Mouse (Mus musculus) ES-E14 (cell line): Measurements from ENCODE around the gene Sorcs1.

Experiments used
- CHD2 ChIP-seq: IDR thresholded peaks from 2 replicates; pipeline ENCODE4 v1.6.1; 2014; ENCODE audit warnings: mild to moderate bottlenecking, low read depth, low read length, inconsistent platforms
- HCFC1 ChIP-seq: IDR thresholded peaks from 2 replicates; pipeline ENCODE4 v1.6.1; 2012; ENCODE audit warnings: low read length, inconsistent platforms, borderline replicate concordance; ENCODE audit not compliant: insufficient read depth

DNA sequence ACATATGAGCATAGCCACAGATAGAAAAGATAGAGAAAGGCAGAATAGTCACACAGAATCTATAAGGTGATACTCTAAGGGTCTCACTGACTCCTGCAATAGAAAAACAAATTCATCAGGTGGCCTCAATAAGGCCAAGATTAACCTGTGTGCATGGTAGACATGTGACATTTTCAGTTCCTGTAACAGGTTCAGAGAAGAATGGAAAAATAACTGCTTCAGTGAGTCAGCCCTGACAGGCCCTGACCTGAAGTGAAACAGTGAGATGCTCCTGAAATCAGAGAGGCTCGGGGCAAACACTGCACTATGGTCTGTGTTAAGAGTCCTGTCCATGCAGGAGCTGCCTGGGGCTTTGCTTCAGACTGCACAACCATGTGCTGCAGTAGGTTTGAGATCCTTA lies 481.9 kb downstream of the Sorcs1 start:
- TF ChIP-seq CHD2 (no peak), HCFC1 (no peak)
